Mouse (Mus musculus) forebrain, embryonic 13.5 days (tissue): ENCODE results near the gene Pibf1. TPM values are rescaled to one million over a fixed set of nuclear protein-coding genes. Genes with fewer than 3 reads are reported as not detected.
A peak's percentile ranks its signal among the peaks of the same experiment; 100 is the strongest.

ENCODE experiments used
- ATAC-seq: fragments of 200-750 bp; cut with Nextera tagmentation; 2 replicates; pipeline ENCODE4 v1.8.0; 2017
- H3K27ac ChIP-seq: fragments of 300-500 bp; sonication (generic); 2 replicates; pipeline ENCODE4 v1.5.1; 2015; ENCODE audit warnings: inconsistent platforms, mild to moderate bottlenecking, moderate library complexity
- H3K27me3 ChIP-seq: fragments of 300-500 bp; sonication (generic); 2 replicates; pipeline ENCODE4 v1.6.1; 2015; ENCODE audit warnings: mild to moderate bottlenecking, inconsistent platforms
- H3K36me3 ChIP-seq: fragments of 300-500 bp; sonication (generic); 2 replicates; pipeline ENCODE4 v1.6.1; 2015; ENCODE audit warnings: mild to moderate bottlenecking, inconsistent platforms; ENCODE audit not compliant: poor library complexity, severe bottlenecking
- H3K4me1 ChIP-seq: fragments of 300-500 bp; sonication (generic); 2 replicates; pipeline ENCODE4 v1.6.1; 2015; ENCODE audit warnings: inconsistent platforms
- H3K4me2 ChIP-seq: fragments of 300-500 bp; sonication (generic); 2 replicates; pipeline ENCODE4 v1.6.1; 2015; ENCODE audit warnings: inconsistent platforms, mild to moderate bottlenecking, moderate library complexity
- H3K4me3 ChIP-seq: fragments of 300-500 bp; sonication (generic); 2 replicates; pipeline ENCODE4 v1.5.1; 2015; ENCODE audit warnings: mild to moderate bottlenecking, inconsistent platforms
- H3K9ac ChIP-seq: fragments of 300-500 bp; sonication (generic); 2 replicates; pipeline ENCODE4 v1.6.1; 2015; ENCODE audit warnings: mild to moderate bottlenecking, inconsistent platforms
- H3K9me3 ChIP-seq: fragments of 300-500 bp; sonication (generic); replicated peaks from 2 replicates; pipeline ENCODE4 v1.6.1; 2016; ENCODE audit warnings: inconsistent platforms
- WGBS: fragments of 180-500 bp; shearing (Covaris S2); methylation state at CpG from one replicate; pipeline ENCODE4 v1.1.7; 2015; 5-methylcytosine and 5-hydroxymethylcytosine counted together
- polyA plus RNA-seq: library from polyadenylated mRNA; unstranded; fragments of >200 nt; fragmentation: Nextera tagmentation; extraction: Ambion mirVana; gene quantifications from 2 replicates; pipeline ENCODE4 v1.2.1, GENCODE M21; 2015

The Pibf1 gene
- polyA plus RNA-seq, 1 experiment from 2014 or later = 21.2 TPM

DNA sequence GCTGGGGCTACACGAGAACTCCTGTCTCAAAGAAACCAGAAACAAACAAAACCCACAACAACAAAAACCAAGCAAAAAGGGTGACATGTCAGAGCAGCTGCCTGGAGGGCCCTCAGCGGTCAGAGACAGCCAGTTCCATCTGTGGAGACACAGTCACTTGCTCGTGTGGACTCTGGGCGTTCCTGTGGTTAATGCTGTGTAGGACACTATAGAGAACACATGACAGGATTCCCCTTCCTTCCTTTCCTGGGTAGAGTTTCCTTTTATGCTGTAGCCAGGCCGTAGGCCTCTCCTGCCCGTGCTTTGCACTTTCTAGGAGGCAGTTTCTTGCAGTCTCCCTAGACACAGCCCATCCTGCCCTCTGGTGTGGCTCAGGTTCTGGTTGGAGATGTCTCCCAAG is 9.5 kb downstream of the Pibf1 start:
- peaks cover 83% of the 10 kb centered on the region for H3K36me3 ChIP-seq
- no peak overlapping the region for H3K27ac ChIP-seq
- no peak overlapping the region for H3K4me2 ChIP-seq
- no peak for ATAC-seq
- H3K9me3 ChIP-seq = no peaks in the 10 kb centered on the region
- H3K9ac ChIP-seq = no peak overlapping the region
- whole genome bisulfite sequencing = 86% methylated on average over 6 of the region's 6 CpGs
- H3K4me1 ChIP-seq = no peaks in the 10 kb centered on the region
- H3K27me3 ChIP-seq = no peaks in the 10 kb centered on the region
- H3K4me3 ChIP-seq = no peak overlapping the region

DNA sequence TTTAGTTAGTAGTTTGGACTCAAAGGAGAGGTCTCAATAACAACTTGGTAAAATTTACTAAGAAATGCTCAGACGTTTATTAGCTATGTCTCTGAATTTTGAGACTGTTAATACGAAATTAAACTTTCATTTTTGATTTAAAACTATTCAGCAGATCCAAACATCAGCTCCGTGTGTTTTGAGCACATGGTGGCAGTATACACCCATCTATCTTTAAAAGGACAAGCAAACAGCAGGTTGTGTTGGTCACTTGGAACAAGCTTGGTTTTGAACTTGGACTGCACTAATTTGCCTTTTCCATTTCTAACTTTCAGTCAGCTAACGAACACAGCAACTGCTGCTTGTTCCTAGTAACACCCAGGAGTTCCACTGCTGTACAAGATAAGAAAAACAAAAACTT is 18.4 kb downstream of the Pibf1 start:
- no peak for ATAC-seq
- 84% methylated on average over 4 of the region's 4 CpGs for WGBS
- H3K4me1 ChIP-seq = no peaks in the 10 kb centered on the region

DNA sequence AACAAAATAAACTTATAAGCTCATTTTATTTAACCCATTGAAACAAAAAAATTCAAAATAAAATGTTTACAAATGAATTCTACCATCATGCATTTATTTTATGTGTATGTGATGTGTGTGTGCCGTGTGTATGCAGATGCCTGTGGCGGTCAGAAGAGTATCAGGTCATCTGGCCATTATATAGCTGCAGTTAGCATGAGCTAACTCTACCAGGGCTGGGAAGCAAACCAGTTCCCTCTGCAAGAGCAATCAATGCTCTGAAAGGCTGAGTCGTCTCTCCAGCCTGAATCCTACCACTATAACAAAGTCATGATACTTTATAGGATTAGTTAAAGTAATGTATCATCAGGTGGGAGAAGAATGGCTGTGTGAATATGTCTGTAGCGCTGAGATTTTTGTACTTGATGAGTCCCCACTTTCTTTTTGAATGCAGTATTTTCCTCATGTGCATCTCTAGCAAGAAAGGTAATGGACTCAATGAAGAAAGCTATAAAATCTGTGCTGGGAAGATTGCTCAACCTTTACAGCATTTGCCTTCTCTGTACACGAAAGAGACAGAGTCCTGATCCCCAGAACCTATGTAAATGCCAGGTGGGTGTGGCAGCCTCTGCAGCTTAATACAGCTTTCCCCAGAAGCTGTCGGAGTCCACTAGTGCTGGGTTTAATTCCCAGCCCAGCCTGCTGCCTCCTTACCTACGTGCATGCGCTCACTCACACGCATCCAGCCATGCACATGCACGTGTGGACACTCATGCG is 22.5 kb downstream of the Pibf1 start:
- no peaks in the 10 kb centered on the region for H3K4me1 ChIP-seq
- WGBS = 87% methylated on average over 11 of the region's 11 CpGs
- no peaks in the 10 kb centered on the region for H3K9me3 ChIP-seq
- no peak overlapping the region for H3K4me2 ChIP-seq
- no peaks in the 10 kb centered on the region for H3K27me3 ChIP-seq
- no peak overlapping the region for H3K4me3 ChIP-seq
- H3K36me3 ChIP-seq = peaks cover 23% of the 10 kb centered on the region
- H3K9ac ChIP-seq = no peak overlapping the region
- ATAC-seq = no peak
- no peak overlapping the region for H3K27ac ChIP-seq

More for the DNA sequence above, 18.4 kb downstream of the Pibf1 start:
- H3K4me2 ChIP-seq = no peak overlapping the region
- H3K9me3 ChIP-seq = no peaks in the 10 kb centered on the region
- H3K36me3 ChIP-seq = peaks cover 43% of the 10 kb centered on the region
- no peaks in the 10 kb centered on the region for H3K27me3 ChIP-seq
- no peak overlapping the region for H3K9ac ChIP-seq
- no peak overlapping the region for H3K4me3 ChIP-seq
- H3K27ac ChIP-seq = no peak overlapping the region

DNA sequence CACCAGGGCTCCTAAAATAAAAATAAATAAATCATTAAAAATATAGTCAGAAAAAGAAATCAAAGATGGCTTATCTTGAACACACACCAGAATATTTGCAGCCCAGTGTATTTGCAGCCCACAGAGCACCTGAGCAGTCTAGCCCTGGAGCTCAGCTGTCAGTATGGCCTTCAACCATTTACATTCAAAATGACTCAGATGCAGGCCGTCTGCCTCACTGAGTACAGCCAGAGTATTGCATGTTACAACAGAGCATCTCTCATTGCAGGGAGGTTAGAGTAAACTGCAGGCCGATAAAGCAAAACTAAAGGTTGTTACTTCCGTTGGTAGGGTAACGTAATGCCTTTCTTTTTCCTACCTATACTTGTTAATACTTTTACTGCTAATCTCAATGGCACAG is 24.9 kb downstream of the Pibf1 start:
- H3K9me3 ChIP-seq = no peaks in the 10 kb centered on the region
- no peak overlapping the region for H3K9ac ChIP-seq
- no peaks in the 10 kb centered on the region for H3K4me1 ChIP-seq
- H3K4me2 ChIP-seq = no peak overlapping the region
- H3K27me3 ChIP-seq = no peaks in the 10 kb centered on the region
- ATAC-seq = no peak
- H3K4me3 ChIP-seq = no peak overlapping the region
- H3K27ac ChIP-seq = no peak overlapping the region
- H3K36me3 ChIP-seq = peaks cover 14% of the 10 kb centered on the region; the same call in 1 of the 2 replicates
- 90% methylated on average over 4 of the region's 4 CpGs for WGBS

DNA sequence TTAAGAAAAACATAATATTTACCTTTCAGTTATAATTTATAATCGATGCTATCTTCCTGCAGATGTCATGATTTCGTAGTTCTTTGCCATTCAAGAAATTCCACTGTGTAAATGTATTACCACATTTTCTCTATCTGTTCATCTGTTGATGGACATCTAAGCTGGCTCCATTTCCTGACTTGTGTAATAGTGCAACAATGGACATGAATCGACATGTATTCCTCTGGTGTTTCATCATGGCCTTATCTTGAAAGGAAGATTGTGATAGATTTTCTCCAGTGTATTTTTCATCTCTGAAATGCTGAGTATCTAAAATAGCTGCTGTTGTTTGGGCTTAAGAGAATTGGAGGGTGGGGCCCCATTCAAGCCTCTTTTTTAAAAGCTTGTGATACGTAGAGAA is 27.5 kb downstream of the Pibf1 start:
- no peaks in the 10 kb centered on the region for H3K27me3 ChIP-seq

DNA sequence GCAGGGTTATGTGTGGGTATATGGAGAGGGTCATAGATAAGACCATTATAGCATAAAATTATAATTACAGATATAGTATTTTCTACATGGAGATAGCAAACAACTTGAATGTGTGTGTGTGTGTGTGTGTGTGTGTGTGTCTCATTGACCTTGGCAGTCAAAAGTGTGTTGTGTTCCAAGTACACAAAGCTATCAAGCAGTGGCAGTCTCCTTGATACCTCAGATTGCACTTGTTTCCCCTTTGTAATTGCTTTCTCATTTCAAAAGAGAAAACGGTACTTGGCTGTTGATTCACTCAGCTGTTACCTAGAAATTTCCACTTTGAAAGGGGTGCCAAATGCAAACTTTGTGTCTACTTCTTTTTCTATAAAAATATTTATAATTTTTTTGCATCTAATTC is 28.3 kb downstream of the Pibf1 start:
- Histone ChIP-seq H3K36me3 (peaks cover 16% of the 10 kb centered on the region; the same call in 1 of the 2 replicates), H3K4me2 (no peak overlapping the region), H3K4me1 (no peaks in the 10 kb centered on the region), H3K27ac (no peak overlapping the region), H3K4me3 (no peak overlapping the region), H3K9me3 (no peaks in the 10 kb centered on the region), H3K27me3 (no peaks in the 10 kb centered on the region), H3K9ac (no peak overlapping the region)
- ATAC-seq = no peak
- 63% methylated on average over 1 of the region's 1 CpGs for WGBS

More for the DNA sequence above, 27.5 kb downstream of the Pibf1 start:
- no peak overlapping the region for H3K27ac ChIP-seq
- H3K4me3 ChIP-seq = no peak overlapping the region
- no peaks in the 10 kb centered on the region for H3K9me3 ChIP-seq
- H3K4me2 ChIP-seq = no peak overlapping the region
- ATAC-seq = no peak
- peaks cover 22% of the 10 kb centered on the region; the same call in 1 of the 2 replicates for H3K36me3 ChIP-seq
- WGBS = 90% methylated on average over 4 of the region's 4 CpGs
- H3K9ac ChIP-seq = no peak overlapping the region
- H3K4me1 ChIP-seq = no peaks in the 10 kb centered on the region

DNA sequence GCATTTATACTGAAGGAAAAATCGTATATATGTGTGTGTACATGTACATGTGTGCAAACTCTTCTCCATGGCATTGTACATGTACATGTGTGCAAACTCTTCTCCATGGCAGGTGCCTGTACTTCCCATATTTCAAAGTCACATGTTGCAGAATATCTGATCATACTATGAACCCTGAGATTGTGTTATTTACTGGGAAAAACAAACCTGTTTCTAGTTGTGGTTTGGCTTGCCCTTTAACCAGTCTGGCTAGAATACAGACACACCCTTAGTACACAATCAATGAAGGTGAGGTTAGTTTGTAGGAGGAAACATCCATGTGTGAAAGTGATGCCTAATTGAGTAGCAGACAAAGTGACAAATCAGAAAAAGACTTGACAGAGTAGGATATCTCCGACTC is 29.8 kb downstream of the Pibf1 start:
- 94% methylated on average over 2 of the region's 2 CpGs for WGBS
- ATAC-seq = no peak
- Histone ChIP-seq H3K4me1 (no peaks in the 10 kb centered on the region), H3K27ac (no peak overlapping the region), H3K9me3 (no peaks in the 10 kb centered on the region), H3K9ac (no peak overlapping the region), H3K36me3 (peaks cover 10% of the 10 kb centered on the region; the same call in 1 of the 2 replicates), H3K4me2 (no peak overlapping the region), H3K4me3 (no peak overlapping the region), H3K27me3 (no peaks in the 10 kb centered on the region)

DNA sequence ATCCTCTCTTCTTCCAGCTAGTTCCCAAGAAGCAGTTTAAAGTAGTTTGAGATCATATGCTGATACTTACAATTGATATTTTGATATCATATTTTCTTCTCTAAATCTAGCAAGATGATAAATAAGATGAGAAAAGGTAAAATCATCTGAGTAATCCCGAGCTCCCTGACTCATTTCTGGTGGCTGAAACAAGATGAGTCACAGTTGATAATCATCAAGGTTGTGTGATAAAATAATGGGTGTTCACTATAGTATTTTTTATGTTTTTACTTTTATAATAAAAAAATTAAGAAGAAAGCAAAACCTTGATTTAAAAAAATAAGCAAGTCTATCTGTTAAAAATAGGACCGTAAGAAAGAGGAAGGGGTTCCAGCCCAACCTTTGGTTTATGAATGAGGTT is 34.8 kb downstream of the Pibf1 start:
- ATAC-seq = no peak
- peaks cover 29% of the 10 kb centered on the region for H3K36me3 ChIP-seq
- no peak overlapping the region for H3K9ac ChIP-seq
- H3K9me3 ChIP-seq = no peaks in the 10 kb centered on the region
- no peak overlapping the region for H3K4me2 ChIP-seq
- H3K27ac ChIP-seq = no peak overlapping the region
- no peak overlapping the region for H3K4me3 ChIP-seq
- no peaks in the 10 kb centered on the region for H3K27me3 ChIP-seq
- no peaks in the 10 kb centered on the region for H3K4me1 ChIP-seq
- 98% methylated on average over 2 of the region's 2 CpGs for WGBS

DNA sequence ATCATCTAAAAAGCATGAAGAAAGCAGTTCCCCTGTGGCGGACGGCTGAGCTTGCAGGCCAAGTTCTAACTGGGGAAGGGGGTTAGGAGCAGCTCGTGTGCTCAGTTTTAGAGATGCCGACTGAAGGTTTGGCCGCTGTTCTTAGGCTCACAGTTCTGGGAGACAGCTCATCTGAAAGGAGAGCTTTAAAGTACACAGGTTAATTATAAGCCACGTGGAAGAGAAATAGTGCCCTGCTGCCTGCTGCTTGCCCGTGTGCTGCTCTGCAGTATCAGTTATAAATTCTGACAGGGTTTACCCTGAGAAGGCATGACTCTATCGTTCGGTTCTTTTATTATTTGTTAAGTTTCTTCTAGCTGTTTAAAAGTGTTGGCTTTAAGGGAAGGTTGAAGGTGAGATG is 36.5 kb downstream of the Pibf1 start:
- Histone ChIP-seq H3K4me1 (no peaks in the 10 kb centered on the region), H3K4me3 (no peak overlapping the region), H3K4me2 (no peak overlapping the region), H3K9ac (no peak overlapping the region), H3K27me3 (no peaks in the 10 kb centered on the region), H3K27ac (no peak overlapping the region), H3K9me3 (no peaks in the 10 kb centered on the region), H3K36me3 (peaks cover 33% of the 10 kb centered on the region)
- ATAC-seq = no peak
- 96% methylated on average over 9 of the region's 9 CpGs for WGBS

DNA sequence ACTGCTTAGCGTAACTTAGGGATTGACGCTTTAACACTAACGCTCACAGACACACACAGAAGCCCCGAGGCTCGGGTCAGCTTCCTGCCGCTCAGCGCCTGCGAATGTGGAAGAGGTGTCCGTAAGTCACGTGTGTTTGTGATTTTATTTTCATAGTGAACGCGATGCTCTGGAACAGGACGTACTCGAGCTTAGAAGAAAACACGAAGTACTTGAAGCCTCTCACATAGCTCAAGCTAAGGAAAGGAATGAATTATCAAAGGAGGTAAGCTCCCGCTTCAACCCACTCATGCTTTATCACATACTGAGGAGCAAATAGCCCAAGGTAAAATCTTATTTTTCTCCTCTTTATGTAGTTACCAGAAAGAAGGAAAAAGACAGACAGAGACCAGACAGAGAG is 37.1 kb downstream of the Pibf1 start:
- H3K27ac ChIP-seq = no peak overlapping the region
- H3K27me3 ChIP-seq = no peaks in the 10 kb centered on the region
- H3K9ac ChIP-seq = no peak overlapping the region
- ATAC-seq = no peak
- no peak overlapping the region for H3K4me3 ChIP-seq
- 96% methylated on average over 16 of the region's 16 CpGs for WGBS
- H3K4me1 ChIP-seq = no peaks in the 10 kb centered on the region
- H3K9me3 ChIP-seq = no peaks in the 10 kb centered on the region
- H3K4me2 ChIP-seq = no peak overlapping the region
- H3K36me3 ChIP-seq = peaks cover 28% of the 10 kb centered on the region

DNA sequence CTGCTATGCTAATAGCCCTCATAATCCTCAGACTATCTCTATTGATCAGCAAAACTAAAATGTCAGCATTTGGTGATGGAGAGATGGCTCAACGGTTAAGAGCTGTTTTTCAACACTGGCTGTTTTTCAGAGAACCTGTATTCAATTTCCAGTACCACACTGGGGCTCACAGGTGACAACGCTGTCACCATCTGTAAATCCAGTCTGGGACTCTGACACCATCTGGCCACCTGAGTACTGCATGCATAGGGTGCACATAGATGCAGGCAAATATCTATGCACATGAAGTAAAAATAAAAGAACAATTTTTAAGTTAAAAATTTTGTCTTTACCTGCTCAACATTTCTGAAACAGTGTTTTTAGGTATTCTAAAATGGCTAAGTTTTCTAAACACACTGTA is 40.8 kb downstream of the Pibf1 start:
- no peak overlapping the region for H3K9ac ChIP-seq
- ATAC-seq = no peak
- no peaks in the 10 kb centered on the region for H3K9me3 ChIP-seq
- H3K4me2 ChIP-seq = no peak overlapping the region
- no peak overlapping the region for H3K4me3 ChIP-seq
- H3K36me3 ChIP-seq = peaks cover 24% of the 10 kb centered on the region
- no peak overlapping the region for H3K27ac ChIP-seq
- H3K4me1 ChIP-seq = peaks cover 4% of the 10 kb centered on the region; the same call in 1 of the 2 replicates
- no peaks in the 10 kb centered on the region for H3K27me3 ChIP-seq
- 93% methylated on average over 2 of the region's 2 CpGs for WGBS

DNA sequence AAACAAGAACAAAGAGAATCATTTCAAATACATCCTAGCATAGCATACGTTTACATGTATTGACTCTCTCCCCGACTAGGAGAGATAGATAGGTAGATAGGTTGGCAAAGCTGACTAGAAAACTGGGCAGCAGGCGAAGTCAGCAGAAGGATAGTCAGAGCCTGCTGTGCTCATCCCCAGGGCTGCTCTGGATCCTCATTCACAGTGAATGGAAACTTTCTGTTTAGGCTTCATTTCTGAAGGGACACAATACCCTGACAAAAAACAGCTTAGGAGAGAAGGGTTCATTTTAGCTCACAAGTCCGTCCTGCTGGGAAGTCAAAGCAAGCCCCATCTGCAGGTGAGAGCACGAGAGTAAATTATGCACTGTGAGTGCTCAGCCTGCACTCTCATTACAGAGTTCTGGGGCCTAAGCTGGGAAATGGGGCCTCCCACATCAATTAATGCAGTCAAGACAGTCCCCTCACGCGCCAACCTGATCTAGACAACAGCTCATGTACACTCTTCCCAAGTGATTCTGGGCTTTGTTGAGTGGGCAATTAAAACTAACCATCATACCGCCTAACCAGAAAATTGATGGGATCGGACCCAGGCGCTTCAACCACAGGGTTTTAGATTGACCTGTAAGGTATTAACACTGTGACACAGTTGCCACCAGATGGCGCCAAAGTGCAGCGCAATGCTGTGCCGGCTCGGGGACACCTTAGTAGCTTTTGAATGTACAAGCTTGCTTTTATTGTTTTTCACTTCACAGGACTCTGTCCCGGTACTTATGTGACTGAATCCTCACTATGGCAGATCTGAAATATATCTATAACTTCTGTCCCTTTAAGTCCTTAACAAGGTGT is 42.8 kb downstream of the Pibf1 start:
- Histone ChIP-seq H3K4me3 (no peak overlapping the region), H3K9me3 (no peaks in the 10 kb centered on the region), H3K4me2 (no peak overlapping the region), H3K36me3 (peaks cover 13% of the 10 kb centered on the region), H3K4me1 (peaks cover 4% of the 10 kb centered on the region; the same call in 1 of the 2 replicates), H3K27me3 (no peaks in the 10 kb centered on the region), H3K27ac (no peak overlapping the region), H3K9ac (no peak overlapping the region)
- WGBS = 15% methylated on average over 15 of the region's 15 CpGs
- peak; percentile 94 for ATAC-seq
